Mouse (Mus musculus): ENCODE results near the gene Rab3a. TPM values are rescaled to one million over a fixed set of nuclear protein-coding genes. Genes with fewer than 3 reads are reported as not detected.

Gene Rab3a
- polyA plus RNA-seq, 1 experiment from 2014 or later, result 12.3 TPM

GRCm38 (mm10) chr8:70758616-70759561, 4.4 kb downstream of the Rab3a start:
- Histone ChIP-seq H3K9ac (ENCODE audit: low read length) (no peak overlapping the region), H3K9me3 (ENCODE audit: control insufficient read depth, low read length) (no peaks in the 10 kb centered on the region), H3K4me1 (ENCODE audit: control insufficient read depth, insufficient read depth, low read length) (peaks cover 8% of the 10 kb centered on the region; the same call in 1 of the 2 replicates), H3K4me2 (ENCODE audit: low read depth, severe bottlenecking) (no peak overlapping the region), H3K4me3 (ENCODE audit: low read depth, low read length) (no peak overlapping the region), H3K36me3 (ENCODE audit: control insufficient read depth, insufficient read depth, low read length) (peaks cover 3% of the 10 kb centered on the region; the same call in 1 of the 2 replicates), H3K27ac (replicated peaks; ENCODE audit: low read depth, low read length) (no peak overlapping the region), H3K27me3 (ENCODE audit: control insufficient read depth, insufficient read depth, low read length) (no peaks in the 10 kb centered on the region)
- 73% methylated on average over 19 of the region's 19 CpGs for WGBS
- no peak for ATAC-seq (ENCODE audit: insufficient number of reproducible peaks, low FRiP score, low TSS enrichment, low read depth)
- no peak for DNase-seq (ENCODE audit: low spot score)

- Histone ChIP-seq H3K36me3 (ENCODE audit: control insufficient read depth, insufficient read depth, low read length) (peaks cover 3% of the 10 kb centered on the region; the same call in 1 of the 2 replicates), H3K4me2 (ENCODE audit: low read depth, severe bottlenecking) (peak overlapping the region; percentile 97), H3K4me1 (ENCODE audit: control insufficient read depth, insufficient read depth, low read length) (peaks cover 3% of the 10 kb centered on the region; the same call in 1 of the 2 replicates), H3K27ac (replicated peaks; ENCODE audit: low read depth, low read length) (peak overlapping the region; percentile 42; the same call in 1 of the 2 replicates), H3K9me3 (ENCODE audit: control insufficient read depth, low read length) (no peaks in the 10 kb centered on the region), H3K27me3 (ENCODE audit: control insufficient read depth, insufficient read depth, low read length) (no peaks in the 10 kb centered on the region), H3K9ac (ENCODE audit: low read length) (peak overlapping the region; percentile 59), H3K4me3 (ENCODE audit: low read depth, low read length) (peak overlapping the region; percentile 66)
- DNase-seq (ENCODE audit: low spot score) (no peak), ATAC-seq (ENCODE audit: insufficient number of reproducible peaks, low FRiP score, low TSS enrichment, low read depth) (no peak)
- WGBS, result 2% methylated on average over 22 of the region's 22 CpGs
Observed at GRCm38 (mm10) chr8:70760350-70760749, 5.9 kb downstream of the Rab3a start.

- Histone ChIP-seq H3K27me3 (ENCODE audit: control insufficient read depth, insufficient read depth, low read length) (no peaks in the 10 kb centered on the region), H3K9ac (ENCODE audit: low read length) (peak within 1 kb of the TSS; percentile 59), H3K27ac (replicated peaks; ENCODE audit: low read depth, low read length) (peak within 1 kb of the TSS; percentile 42; the same call in 1 of the 2 replicates), H3K9me3 (ENCODE audit: control insufficient read depth, low read length) (no peaks in the 10 kb centered on the region), H3K4me3 (ENCODE audit: low read depth, low read length) (peak within 1 kb of the TSS; percentile 66), H3K4me1 (ENCODE audit: control insufficient read depth, insufficient read depth, low read length) (peaks cover 7% of the 10 kb centered on the region), H3K36me3 (ENCODE audit: control insufficient read depth, insufficient read depth, low read length) (peaks cover 3% of the 10 kb centered on the region; the same call in 1 of the 2 replicates), H3K4me2 (ENCODE audit: low read depth, severe bottlenecking) (peak within 1 kb of the TSS; percentile 97)
- ATAC-seq (ENCODE audit: insufficient number of reproducible peaks, low FRiP score, low TSS enrichment, low read depth) (peak; percentile 95), DNase-seq (ENCODE audit: low spot score) (peak; percentile 94)
- 1% methylated on average over 54 of the region's 55 CpGs for WGBS
Observed at GRCm38 (mm10) chr8:70760775-70761406, 6.4 kb downstream of the Rab3a start, which contains the start of gene Mpv17l2. Gene Mpv17l2 (minus strand): TSS chr8:70760946.

GRCm38 (mm10) chr8:70762118-70762517, 7.6 kb downstream of the Rab3a start:
- Histone ChIP-seq H3K4me3 (ENCODE audit: low read depth, low read length) (no peak overlapping the region), H3K4me2 (ENCODE audit: low read depth, severe bottlenecking) (no peak overlapping the region), H3K9ac (ENCODE audit: low read length) (no peak overlapping the region), H3K4me1 (ENCODE audit: control insufficient read depth, insufficient read depth, low read length) (peaks cover 17% of the 10 kb centered on the region), H3K27ac (replicated peaks; ENCODE audit: low read depth, low read length) (no peak overlapping the region), H3K36me3 (ENCODE audit: control insufficient read depth, insufficient read depth, low read length) (peaks cover 3% of the 10 kb centered on the region; the same call in 1 of the 2 replicates), H3K9me3 (ENCODE audit: control insufficient read depth, low read length) (no peaks in the 10 kb centered on the region), H3K27me3 (ENCODE audit: control insufficient read depth, insufficient read depth, low read length) (no peaks in the 10 kb centered on the region)
- ATAC-seq (ENCODE audit: insufficient number of reproducible peaks, low FRiP score, low TSS enrichment, low read depth) (no peak), DNase-seq (ENCODE audit: low spot score) (no peak)
- WGBS, result 72% methylated on average over 1 of the region's 1 CpGs

DNA sequence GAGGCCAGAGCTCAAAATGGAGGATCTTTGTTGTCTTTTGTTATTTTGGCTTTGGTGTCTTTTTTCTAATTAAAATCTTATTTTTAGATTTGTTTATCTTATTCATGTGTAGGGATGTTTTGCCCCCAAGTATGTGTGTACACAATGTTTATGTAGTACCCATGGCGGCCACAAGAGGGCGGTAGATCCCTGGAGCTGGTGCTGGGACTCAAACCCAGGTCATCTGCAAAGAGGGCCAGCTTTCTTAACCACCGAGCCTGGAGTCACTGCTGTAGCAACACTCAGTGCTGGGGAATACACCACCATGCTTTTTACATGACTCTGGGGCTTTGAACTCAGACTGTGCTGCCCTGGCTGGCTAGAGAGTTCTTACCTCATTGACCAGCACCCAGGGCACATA, 8.9 kb downstream of the Rab3a start:
- Histone ChIP-seq H3K4me3 (ENCODE audit: low read depth, low read length) (no peak overlapping the region), H3K4me2 (ENCODE audit: low read depth, severe bottlenecking) (no peak overlapping the region), H3K27ac (replicated peaks; ENCODE audit: low read depth, low read length) (no peak overlapping the region), H3K27me3 (ENCODE audit: control insufficient read depth, insufficient read depth, low read length) (no peaks in the 10 kb centered on the region), H3K4me1 (ENCODE audit: control insufficient read depth, insufficient read depth, low read length) (peaks cover 20% of the 10 kb centered on the region), H3K36me3 (ENCODE audit: control insufficient read depth, insufficient read depth, low read length) (peaks cover 7% of the 10 kb centered on the region), H3K9ac (ENCODE audit: low read length) (no peak overlapping the region), H3K9me3 (ENCODE audit: control insufficient read depth, low read length) (no peaks in the 10 kb centered on the region)
- 3% methylated on average over 3 of the region's 3 CpGs for WGBS
- ATAC-seq (ENCODE audit: insufficient number of reproducible peaks, low FRiP score, low TSS enrichment, low read depth) (no peak), DNase-seq (ENCODE audit: low spot score) (peak; percentile 82)

DNA sequence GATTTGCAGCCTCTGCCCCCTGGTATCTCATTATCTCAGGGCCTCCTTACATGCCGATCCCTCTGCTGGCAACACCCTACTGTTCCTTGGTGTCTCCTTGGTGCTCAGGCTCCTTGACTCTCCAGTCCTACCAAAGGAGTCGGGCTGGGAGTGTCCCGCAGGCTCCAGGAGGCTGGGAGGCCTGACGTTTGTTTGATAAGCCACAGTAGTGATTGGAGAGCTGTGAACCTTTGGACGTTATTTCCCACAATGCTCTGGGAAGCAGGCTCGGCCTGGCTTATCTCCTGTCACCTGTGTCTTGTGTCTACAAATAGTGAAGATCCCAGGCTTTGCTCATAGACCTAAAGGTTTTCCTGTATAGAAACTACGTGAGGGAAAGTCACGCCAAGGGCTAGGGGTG, 9.5 kb downstream of the Rab3a start:
- ATAC-seq (ENCODE audit: insufficient number of reproducible peaks, low FRiP score, low TSS enrichment, low read depth) (no peak), DNase-seq (ENCODE audit: low spot score) (no peak)
- Histone ChIP-seq H3K9ac (ENCODE audit: low read length) (no peak overlapping the region), H3K4me1 (ENCODE audit: control insufficient read depth, insufficient read depth, low read length) (peaks cover 20% of the 10 kb centered on the region), H3K9me3 (ENCODE audit: control insufficient read depth, low read length) (no peaks in the 10 kb centered on the region), H3K36me3 (ENCODE audit: control insufficient read depth, insufficient read depth, low read length) (peaks cover 10% of the 10 kb centered on the region), H3K27ac (replicated peaks; ENCODE audit: low read depth, low read length) (no peak overlapping the region), H3K4me2 (ENCODE audit: low read depth, severe bottlenecking) (no peak overlapping the region), H3K4me3 (ENCODE audit: low read depth, low read length) (no peak overlapping the region), H3K27me3 (ENCODE audit: control insufficient read depth, insufficient read depth, low read length) (no peaks in the 10 kb centered on the region)
- 82% methylated on average over 8 of the region's 8 CpGs for WGBS

GRCm38 (mm10) chr8:70764676-70765075, 10.2 kb downstream of the Rab3a start:
- H3K36me3 ChIP-seq (ENCODE audit: control insufficient read depth, insufficient read depth, low read length), result peaks cover 10% of the 10 kb centered on the region
- H3K4me1 ChIP-seq (ENCODE audit: control insufficient read depth, insufficient read depth, low read length), result peaks cover 20% of the 10 kb centered on the region
- no peak overlapping the region for H3K4me2 ChIP-seq (ENCODE audit: low read depth, severe bottlenecking)
- H3K4me3 ChIP-seq (ENCODE audit: low read depth, low read length), result no peak overlapping the region
- no peak overlapping the region for H3K9ac ChIP-seq (ENCODE audit: low read length)
- DNase-seq (ENCODE audit: low spot score) (no peak), ATAC-seq (ENCODE audit: insufficient number of reproducible peaks, low FRiP score, low TSS enrichment, low read depth) (no peak)
- 90% methylated on average over 13 of the region's 13 CpGs for WGBS
- no peaks in the 10 kb centered on the region for H3K9me3 ChIP-seq (ENCODE audit: control insufficient read depth, low read length)
- no peak overlapping the region for H3K27ac ChIP-seq (replicated peaks; ENCODE audit: low read depth, low read length)
- H3K27me3 ChIP-seq (ENCODE audit: control insufficient read depth, insufficient read depth, low read length), result no peaks in the 10 kb centered on the region

GRCm38 (mm10) chr8:70765329-70765728, 10.8 kb downstream of the Rab3a start:
- ATAC-seq (ENCODE audit: insufficient number of reproducible peaks, low FRiP score, low TSS enrichment, low read depth) (no peak), DNase-seq (ENCODE audit: low spot score) (no peak)
- Histone ChIP-seq H3K9me3 (ENCODE audit: control insufficient read depth, low read length) (no peaks in the 10 kb centered on the region), H3K27ac (replicated peaks; ENCODE audit: low read depth, low read length) (no peak overlapping the region), H3K4me1 (ENCODE audit: control insufficient read depth, insufficient read depth, low read length) (peaks cover 18% of the 10 kb centered on the region), H3K4me2 (ENCODE audit: low read depth, severe bottlenecking) (peak overlapping the region; percentile 88; the same call in 1 of the 2 replicates), H3K4me3 (ENCODE audit: low read depth, low read length) (peak overlapping the region; percentile 34; the same call in 1 of the 2 replicates), H3K36me3 (ENCODE audit: control insufficient read depth, insufficient read depth, low read length) (peaks cover 10% of the 10 kb centered on the region), H3K9ac (ENCODE audit: low read length) (no peak overlapping the region), H3K27me3 (ENCODE audit: control insufficient read depth, insufficient read depth, low read length) (no peaks in the 10 kb centered on the region)
- WGBS, result 84% methylated on average over 9 of the region's 9 CpGs
